Mouse (Mus musculus) limb, embryonic 11.5 days (tissue): ENCODE results near the gene Pex19. TPM values are rescaled to one million over a fixed set of nuclear protein-coding genes. Genes with fewer than 3 reads are reported as not detected.

Experiments
- ATAC-seq: fragments of 200-750 bp; cut with Nextera tagmentation; 2 replicates; pipeline ENCODE4 v1.8.0; 2017; ENCODE audit warnings: low read depth; ENCODE audit not compliant: insufficient number of reproducible peaks, low FRiP score, low TSS enrichment
- DNase-seq: peaks from one replicate; pipeline ENCODE4 v3.0.0-alpha.2; 2015; ENCODE audit warnings: low spot score
- H3K27ac ChIP-seq: fragments of 300-500 bp; sonication (generic); replicated peaks from 2 replicates; pipeline ENCODE4 v1.5.1; 2014; ENCODE audit warnings: low read depth, mild to moderate bottlenecking, low read length
- H3K27me3 ChIP-seq: fragments of 300-500 bp; sonication (generic); 2 replicates; pipeline ENCODE4 v1.6.1; 2014; ENCODE audit warnings: mild to moderate bottlenecking, low read length, mixed read lengths; ENCODE audit not compliant: control insufficient read depth, insufficient read depth
- H3K36me3 ChIP-seq: fragments of 300-500 bp; sonication (generic); 2 replicates; pipeline ENCODE4 v1.6.1; 2014; ENCODE audit warnings: mild to moderate bottlenecking, low read length, moderate library complexity, mixed read lengths; ENCODE audit not compliant: control insufficient read depth, insufficient read depth
- H3K4me1 ChIP-seq: fragments of 300-500 bp; sonication (generic); 2 replicates; pipeline ENCODE4 v1.6.1; 2014; ENCODE audit warnings: low read length, mixed read lengths; ENCODE audit not compliant: control insufficient read depth, insufficient read depth
- H3K4me2 ChIP-seq: fragments of 300-500 bp; sonication (generic); 2 replicates; pipeline ENCODE4 v1.6.1; 2014; ENCODE audit warnings: low read depth, mild to moderate bottlenecking, moderate library complexity; ENCODE audit not compliant: severe bottlenecking
- H3K4me3 ChIP-seq: fragments of 300-500 bp; sonication (generic); 2 replicates; pipeline ENCODE4 v1.5.1; 2014; ENCODE audit warnings: low read depth, low read length
- H3K9ac ChIP-seq: fragments of 300-500 bp; sonication (generic); 2 replicates; pipeline ENCODE4 v1.6.1; 2014; ENCODE audit warnings: mild to moderate bottlenecking, low read length
- H3K9me3 ChIP-seq: fragments of 300-500 bp; sonication (generic); 2 replicates; pipeline ENCODE4 v1.6.1; 2016; ENCODE audit warnings: low read length; ENCODE audit not compliant: control insufficient read depth
- WGBS: fragments of 180-500 bp; shearing (Covaris S2); extraction: QIAGEN DNeasy Blood & Tissue Kit; methylation state at CpG from one replicate; pipeline ENCODE4 v1.1.7; 2014; 5-methylcytosine and 5-hydroxymethylcytosine counted together
- polyA plus RNA-seq: library from polyadenylated mRNA; unstranded; fragments of >200 nt; fragmentation: Nextera tagmentation; extraction: Ambion mirVana; gene quantifications from 2 replicates; pipeline ENCODE4 v1.2.1, GENCODE M21; 2014

The Pex19 gene
- polyA plus RNA-seq, 1 experiment from 2014 or later: 180 TPM

DNA sequence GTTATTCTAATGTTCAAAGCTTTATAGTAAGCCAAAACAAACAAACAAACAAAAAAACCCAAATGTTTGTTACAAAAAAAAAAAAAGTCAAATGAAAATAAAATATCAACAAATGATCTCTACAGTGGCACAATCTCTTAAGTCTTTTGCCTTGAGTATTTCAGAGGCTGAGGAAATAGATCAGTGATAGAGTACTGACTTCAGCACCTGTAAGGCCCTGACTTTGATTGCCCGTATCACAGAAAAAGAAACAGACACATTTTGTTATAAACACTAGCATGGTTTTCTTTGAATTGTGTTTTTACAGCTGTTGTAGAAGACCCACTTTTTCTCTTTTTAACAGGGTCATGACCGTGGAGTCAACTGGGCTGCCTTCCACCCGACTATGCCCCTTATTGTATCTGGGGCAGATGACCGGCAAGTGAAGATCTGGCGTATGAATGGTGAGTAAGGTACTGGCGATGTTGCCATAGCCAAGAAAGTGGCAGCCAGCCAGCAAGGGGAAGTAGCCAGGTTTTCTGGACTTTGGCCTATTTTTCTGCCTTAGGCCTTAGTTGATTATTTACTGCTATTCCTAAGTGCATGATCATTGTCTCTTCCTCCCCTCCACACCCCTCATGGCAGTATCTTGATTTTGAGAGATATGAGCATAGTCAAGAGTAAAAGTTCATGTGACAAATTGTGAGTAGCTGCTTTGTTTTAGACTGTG lies 27.1 kb upstream of the Pex19 start:
- H3K4me3 ChIP-seq: no peak overlapping the region
- no peak overlapping the region for H3K9ac ChIP-seq
- no peaks in the 10 kb centered on the region for H3K4me1 ChIP-seq
- H3K36me3 ChIP-seq: peaks cover 25% of the 10 kb centered on the region
- H3K27me3 ChIP-seq: no peaks in the 10 kb centered on the region
- H3K27ac ChIP-seq: no peak overlapping the region
- WGBS: 92% methylated on average over 6 of the region's 6 CpGs
- no peaks in the 10 kb centered on the region for H3K9me3 ChIP-seq
- DNase-seq (no peak), ATAC-seq (no peak)
- H3K4me2 ChIP-seq: no peak overlapping the region

GRCm38 (mm10) chr1:172103619-172104018 lies 22.9 kb upstream of the Pex19 start:
- Histone ChIP-seq H3K27me3 (no peaks in the 10 kb centered on the region), H3K4me3 (no peak overlapping the region), H3K36me3 (peaks cover 37% of the 10 kb centered on the region), H3K9me3 (no peaks in the 10 kb centered on the region), H3K4me2 (no peak overlapping the region), H3K27ac (no peak overlapping the region), H3K9ac (no peak overlapping the region), H3K4me1 (no peaks in the 10 kb centered on the region)
- DNase-seq (no peak), ATAC-seq (no peak)
- WGBS: 92% methylated on average over 4 of the region's 4 CpGs

DNA sequence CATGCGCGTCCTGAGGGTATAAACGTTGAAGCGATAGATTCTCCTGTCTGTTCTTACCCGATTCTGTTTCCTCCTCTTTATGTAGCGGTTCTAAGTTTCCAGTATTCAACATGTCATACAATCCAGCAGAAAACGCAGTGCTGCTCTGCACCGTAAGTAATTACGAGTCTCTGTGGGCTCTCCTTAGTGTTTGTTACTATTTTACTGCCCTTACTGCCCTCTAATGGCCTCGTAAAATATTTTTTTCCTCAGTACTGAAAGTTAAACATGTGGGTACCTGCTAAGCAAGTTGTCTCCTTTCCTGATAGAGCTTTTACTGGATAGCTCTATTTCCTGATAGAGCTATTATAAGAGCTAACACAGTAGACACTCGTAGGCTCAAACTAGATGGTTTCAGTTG lies 21.5 kb upstream of the Pex19 start:
- H3K4me2 ChIP-seq: no peak overlapping the region
- no peak for DNase-seq
- no peak overlapping the region for H3K27ac ChIP-seq
- 67% methylated on average over 11 of the region's 11 CpGs for WGBS
- H3K9me3 ChIP-seq: no peaks in the 10 kb centered on the region
- no peak for ATAC-seq
- H3K9ac ChIP-seq: no peak overlapping the region
- H3K4me1 ChIP-seq: no peaks in the 10 kb centered on the region
- no peak overlapping the region for H3K4me3 ChIP-seq
- no peaks in the 10 kb centered on the region for H3K27me3 ChIP-seq
- H3K36me3 ChIP-seq: peaks cover 38% of the 10 kb centered on the region

- Histone ChIP-seq H3K9me3 (no peaks in the 10 kb centered on the region), H3K27ac (no peak overlapping the region), H3K9ac (no peak overlapping the region), H3K4me3 (no peak overlapping the region), H3K4me1 (no peaks in the 10 kb centered on the region), H3K36me3 (peaks cover 33% of the 10 kb centered on the region), H3K4me2 (no peak overlapping the region), H3K27me3 (no peaks in the 10 kb centered on the region)
- DNase-seq (no peak), ATAC-seq (no peak)
- WGBS: 82% methylated on average over 10 of the region's 10 CpGs
These were observed 18.6 kb upstream of the Pex19 start for GRCm38 (mm10) chr1:172107777-172108477.

GRCm38 (mm10) chr1:172116948-172117347 lies 9.6 kb upstream of the Pex19 start:
- Histone ChIP-seq H3K4me2 (no peak overlapping the region), H3K4me1 (no peaks in the 10 kb centered on the region), H3K36me3 (peaks cover 49% of the 10 kb centered on the region), H3K9me3 (no peaks in the 10 kb centered on the region), H3K9ac (no peak overlapping the region), H3K27ac (no peak overlapping the region), H3K4me3 (no peak overlapping the region), H3K27me3 (no peaks in the 10 kb centered on the region)
- no peak for ATAC-seq
- DNase-seq: no peak
- 94% methylated on average over 5 of the region's 5 CpGs for WGBS

DNA sequence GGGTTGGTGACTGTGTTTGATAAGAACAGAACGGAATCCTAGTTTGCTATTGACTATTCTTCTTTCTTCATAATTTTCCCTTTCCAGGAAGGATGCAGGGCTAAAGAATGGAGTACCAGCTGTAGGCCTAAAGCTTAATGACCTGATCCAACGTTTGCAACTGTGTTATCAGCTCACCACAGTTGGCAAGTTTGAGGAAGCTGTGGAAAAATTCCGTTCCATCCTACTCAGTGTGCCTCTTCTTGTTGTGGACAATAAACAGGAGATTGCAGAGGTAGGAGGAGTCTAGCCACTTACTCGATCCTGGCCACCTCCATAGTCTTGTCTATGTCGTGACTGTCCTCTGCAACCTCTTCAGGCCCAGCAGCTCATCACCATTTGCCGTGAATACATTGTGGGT lies 7.5 kb upstream of the Pex19 start:
- no peak for ATAC-seq
- Histone ChIP-seq H3K36me3 (peaks cover 49% of the 10 kb centered on the region), H3K4me2 (no peak overlapping the region), H3K9ac (no peak overlapping the region), H3K9me3 (no peaks in the 10 kb centered on the region), H3K4me1 (no peaks in the 10 kb centered on the region), H3K4me3 (no peak overlapping the region), H3K27me3 (no peaks in the 10 kb centered on the region), H3K27ac (no peak overlapping the region)
- no peak for DNase-seq
- 83% methylated on average over 6 of the region's 6 CpGs for WGBS

GRCm38 (mm10) chr1:172119720-172120119 lies 6.8 kb upstream of the Pex19 start:
- no peak overlapping the region for H3K27ac ChIP-seq
- H3K36me3 ChIP-seq: peaks cover 46% of the 10 kb centered on the region
- H3K27me3 ChIP-seq: no peaks in the 10 kb centered on the region
- H3K9ac ChIP-seq: no peak overlapping the region
- no peak overlapping the region for H3K4me2 ChIP-seq
- H3K9me3 ChIP-seq: no peaks in the 10 kb centered on the region
- H3K4me3 ChIP-seq: no peak overlapping the region
- peak; percentile 54 for DNase-seq
- 57% methylated on average over 3 of the region's 3 CpGs for WGBS
- no peak for ATAC-seq
- H3K4me1 ChIP-seq: no peaks in the 10 kb centered on the region

DNA sequence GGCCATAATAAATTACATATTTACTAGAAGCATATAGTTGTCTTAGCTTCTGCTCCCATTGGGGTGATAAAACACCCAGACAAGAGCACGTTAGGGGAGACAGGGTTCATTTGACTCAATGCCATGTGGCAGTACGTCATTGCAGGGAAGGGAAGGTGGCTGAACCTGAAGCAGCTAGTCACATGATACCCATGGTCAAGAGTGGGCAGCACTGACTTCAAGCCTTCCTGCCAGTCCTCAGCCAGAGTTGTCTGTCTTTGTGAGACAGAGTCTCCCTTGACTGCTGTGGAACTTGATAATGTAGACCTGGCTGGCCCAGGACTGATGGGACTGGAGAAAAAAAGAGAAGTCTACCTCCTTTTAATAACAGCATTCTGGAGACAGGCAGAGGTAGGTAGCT lies 3.9 kb upstream of the Pex19 start:
- no peak for ATAC-seq
- Histone ChIP-seq H3K27ac (no peak overlapping the region), H3K9ac (no peak overlapping the region), H3K36me3 (peaks cover 29% of the 10 kb centered on the region), H3K27me3 (no peaks in the 10 kb centered on the region), H3K9me3 (no peaks in the 10 kb centered on the region), H3K4me2 (no peak overlapping the region), H3K4me1 (peaks cover 3% of the 10 kb centered on the region), H3K4me3 (no peak overlapping the region)
- WGBS: 81% methylated on average over 2 of the region's 2 CpGs
- DNase-seq: no peak
